Mouse (Mus musculus) gastrocnemius, adult 2 months (tissue): ENCODE results near the gene Crb1. TPM values are rescaled to one million over a fixed set of nuclear protein-coding genes. Genes with fewer than 3 reads are reported as not detected.

Source experiments
- DNase-seq: peaks from one replicate; pipeline ENCODE4 v3.0.0; 2022
- H3K27ac ChIP-seq: fragments of 200-600 bp; 2 replicates; pipeline ENCODE4 v1.8.1; 2022; ENCODE audit warnings: mild to moderate bottlenecking
- H3K4me3 ChIP-seq: fragments of 200-600 bp; 2 replicates; pipeline ENCODE4 v1.8.1; 2022; ENCODE audit warnings: mild to moderate bottlenecking, moderate library complexity
- CTCF ChIP-seq: fragments of 200-600 bp; IDR thresholded peaks from 2 replicates; pipeline ENCODE4 v1.8.1; 2022; ENCODE audit warnings: antibody characterized with exemption, mild to moderate bottlenecking, moderate library complexity
- intact Hi-C: fragments of 180-260 bp; cut with DNase I; formaldehyde crosslinking; loops from one replicate; pipeline ENCODE4 v1.15.1; 2025
- total RNA-seq, 2 experiments: library from RNA; stranded (reverse); gene quantifications; 2 replicates each; pipeline ENCODE4 v1.2.3; 2021

Gene Crb1
- total RNA-seq, 2 experiments from 2014 or later: not detected

- no peak for DNase-seq
- intact Hi-C loops: no loop called here
- Histone ChIP-seq H3K4me3 (no peak overlapping the region), H3K27ac (no peak overlapping the region)
- TF ChIP-seq CTCF: no peak
Measured at GRCm38 (mm10) chr1:139246723-139247380, 130.0 kb downstream of the Crb1 start.

- Histone ChIP-seq H3K4me3 (no peak overlapping the region), H3K27ac (no peak overlapping the region)
- no peak for DNase-seq
- TF ChIP-seq CTCF: no peak
- intact Hi-C loops: no loop called here
Measured at GRCm38 (mm10) chr1:139236794-139237193, 140.1 kb downstream of the Crb1 start.

GRCm38 (mm10) chr1:139234611-139235568 lies 142.0 kb downstream of the Crb1 start:
- no peak for DNase-seq
- Histone ChIP-seq H3K4me3 (no peak overlapping the region), H3K27ac (no peak overlapping the region)
- no peak for TF ChIP-seq CTCF
- intact Hi-C loops: no loop called here

GRCm38 (mm10) chr1:139232636-139233035 lies 144.3 kb downstream of the Crb1 start:
- TF ChIP-seq CTCF: no peak
- Histone ChIP-seq H3K27ac (no peak overlapping the region), H3K4me3 (no peak overlapping the region)
- intact Hi-C loops: no loop called here
- no peak for DNase-seq

GRCm38 (mm10) chr1:139224309-139224949 lies 152.5 kb downstream of the Crb1 start:
- intact Hi-C loops: no loop called here
- TF ChIP-seq CTCF: no peak
- no peak for DNase-seq
- Histone ChIP-seq H3K4me3 (no peak overlapping the region), H3K27ac (no peak overlapping the region)

- no peak for TF ChIP-seq CTCF
- intact Hi-C loops: no loop called here
- no peak overlapping the region for H3K27ac ChIP-seq
- no peak overlapping the region for H3K4me3 ChIP-seq
- no peak for DNase-seq
Measured at GRCm38 (mm10) chr1:139223804-139224203, 153.1 kb downstream of the Crb1 start.

GRCm38 (mm10) chr1:139215311-139215710 lies 161.6 kb downstream of the Crb1 start:
- TF ChIP-seq CTCF: no peak
- no peak overlapping the region for H3K27ac ChIP-seq
- no peak overlapping the region for H3K4me3 ChIP-seq
- intact Hi-C loops: no loop called here
- peak; percentile 14 for DNase-seq

GRCm38 (mm10) chr1:139210505-139210904 lies 166.4 kb downstream of the Crb1 start:
- intact Hi-C loops: no loop called here
- Histone ChIP-seq H3K27ac (no peak overlapping the region), H3K4me3 (no peak overlapping the region)
- TF ChIP-seq CTCF: no peak
- no peak for DNase-seq

- H3K27ac ChIP-seq: no peak overlapping the region
- intact Hi-C loops: no loop called here
- no peak for DNase-seq
- no peak for TF ChIP-seq CTCF
- H3K4me3 ChIP-seq: no peak overlapping the region
Measured at GRCm38 (mm10) chr1:139209796-139210195, 167.1 kb downstream of the Crb1 start.

GRCm38 (mm10) chr1:139206259-139206658 lies 170.6 kb downstream of the Crb1 start:
- H3K4me3 ChIP-seq: no peak overlapping the region
- no peak for DNase-seq
- intact Hi-C loops: no loop called here
- no peak overlapping the region for H3K27ac ChIP-seq
- TF ChIP-seq CTCF: no peak

GRCm38 (mm10) chr1:139203026-139203425 lies 173.9 kb downstream of the Crb1 start:
- intact Hi-C loops: no loop called here
- no peak for TF ChIP-seq CTCF
- Histone ChIP-seq H3K4me3 (no peak overlapping the region), H3K27ac (no peak overlapping the region)
- DNase-seq: no peak

- DNase-seq: no peak
- TF ChIP-seq CTCF: no peak
- intact Hi-C loops: no loop called here
- Histone ChIP-seq H3K4me3 (no peak overlapping the region), H3K27ac (no peak overlapping the region)
Measured at GRCm38 (mm10) chr1:139194428-139195028, 182.4 kb downstream of the Crb1 start.

- intact Hi-C loops: no loop called here
- Histone ChIP-seq H3K27ac (no peak overlapping the region), H3K4me3 (no peak overlapping the region)
- no peak for DNase-seq
- no peak for TF ChIP-seq CTCF
Measured at GRCm38 (mm10) chr1:139194011-139194410, 182.9 kb downstream of the Crb1 start.
